Mouse (Mus musculus): ENCODE results near the gene Tmem82.

GRCm38 (mm10) chr4:141664799-141665198, 46.4 kb upstream of the Tmem82 start, which contains the start of gene Plekhm2:
- no peak for TF ChIP-seq POLR2A (IDR thresholded peaks at IDR 0.05; ENCODE audit: low read depth, low read length)
- no peak for TF ChIP-seq CTCF (conservative IDR thresholded peaks at IDR 0.05; ENCODE audit: insufficient read depth, insufficient read length, low read depth, low read length)

Data from kidney, adult 2 months (tissue).